Mouse (Mus musculus) liver, embryonic 12.5 days (tissue): ENCODE data around the gene Gpc5. TPM values are rescaled to one million over a fixed set of nuclear protein-coding genes. Genes with fewer than 3 reads are reported as not detected.

Experiments
- ATAC-seq: fragments of 200-750 bp; cut with Nextera tagmentation; 2 replicates; pipeline ENCODE4 v1.8.0; 2017; ENCODE audit warnings: moderate number of reproducible peaks, mild to moderate bottlenecking, moderate library complexity
- H3K27ac ChIP-seq: fragments of 300-500 bp; sonication (generic); 2 replicates; pipeline ENCODE4 v1.5.1; 2016; ENCODE audit warnings: mild to moderate bottlenecking
- H3K27me3 ChIP-seq: fragments of 300-500 bp; sonication (generic); replicated peaks from 2 replicates; pipeline ENCODE4 v1.6.1; 2016; ENCODE audit warnings: mild to moderate bottlenecking, moderate library complexity
- H3K36me3 ChIP-seq: fragments of 300-500 bp; sonication (generic); 2 replicates; pipeline ENCODE4 v1.6.1; 2016; ENCODE audit warnings: mild to moderate bottlenecking, moderate library complexity
- H3K4me1 ChIP-seq: fragments of 300-500 bp; sonication (generic); 2 replicates; pipeline ENCODE4 v1.6.1; 2016
- H3K4me2 ChIP-seq: fragments of 300-500 bp; sonication (generic); 2 replicates; pipeline ENCODE4 v1.6.1; 2016; ENCODE audit warnings: mild to moderate bottlenecking, moderate library complexity
- H3K4me3 ChIP-seq: fragments of 300-500 bp; sonication (generic); 2 replicates; pipeline ENCODE4 v1.5.1; 2016; ENCODE audit warnings: mild to moderate bottlenecking, moderate library complexity
- H3K9ac ChIP-seq: fragments of 300-500 bp; sonication (generic); 2 replicates; pipeline ENCODE4 v1.6.1; 2016; ENCODE audit warnings: mild to moderate bottlenecking, moderate library complexity
- H3K9me3 ChIP-seq: fragments of 300-500 bp; sonication (generic); replicated peaks from 2 replicates; pipeline ENCODE4 v1.6.1; 2016; ENCODE audit warnings: mild to moderate bottlenecking, moderate library complexity
- WGBS: fragments of 180-500 bp; shearing (Covaris S2); methylation state at CpG from one replicate; pipeline ENCODE4 v1.1.7; 2016; ENCODE audit not compliant: insufficient replicate concordance; 5-methylcytosine and 5-hydroxymethylcytosine counted together
- microRNA counts: library from miRNA; unstranded; fragments of <30 nt; microRNA quantifications from one replicate; lab custom pipeline; 2017
- microRNA-seq: library from miRNA; unstranded; fragments of <30 nt; microRNA quantifications from one replicate; pipeline ENCODE4, GENCODE M21; 2017
- polyA plus RNA-seq: library from polyadenylated mRNA; unstranded; fragments of >200 nt; fragmentation: Nextera tagmentation; extraction: Ambion mirVana; gene quantifications from 2 replicates; pipeline ENCODE4 v1.2.1, GENCODE M21; 2016

Gpc5 gene
- polyA plus RNA-seq, 1 experiment from 2014 or later = not detected

- no peak overlapping the region for H3K9ac ChIP-seq
- H3K4me2 ChIP-seq = no peak overlapping the region
- no peak for ATAC-seq
- H3K4me3 ChIP-seq = no peak overlapping the region
- no peaks in the 10 kb centered on the region for H3K4me1 ChIP-seq
- no peaks in the 10 kb centered on the region for H3K9me3 ChIP-seq
- H3K27ac ChIP-seq = no peak overlapping the region
- no peaks in the 10 kb centered on the region for H3K36me3 ChIP-seq
- H3K27me3 ChIP-seq = no peaks in the 10 kb centered on the region
- 35% methylated on average over 1 of the region's 1 CpGs for WGBS
These were observed 1402.4 kb downstream of the Gpc5 start for GRCm38 (mm10) chr14:116494285-116494850.

GRCm38 (mm10) chr14:116538216-116538615, 1446.2 kb downstream of the Gpc5 start:
- H3K4me3 ChIP-seq = no peak overlapping the region
- no peak overlapping the region for H3K4me2 ChIP-seq
- no peak for ATAC-seq
- WGBS = 58% methylated on average over 3 of the region's 3 CpGs
- H3K9me3 ChIP-seq = no peaks in the 10 kb centered on the region
- H3K4me1 ChIP-seq = no peaks in the 10 kb centered on the region
- H3K27ac ChIP-seq = no peak overlapping the region
- H3K9ac ChIP-seq = no peak overlapping the region
- no peaks in the 10 kb centered on the region for H3K36me3 ChIP-seq
- H3K27me3 ChIP-seq = no peaks in the 10 kb centered on the region

- Histone ChIP-seq H3K9ac (no peak overlapping the region), H3K9me3 (no peaks in the 10 kb centered on the region), H3K4me1 (no peaks in the 10 kb centered on the region), H3K4me2 (no peak overlapping the region), H3K4me3 (no peak overlapping the region), H3K36me3 (no peaks in the 10 kb centered on the region), H3K27ac (no peak overlapping the region), H3K27me3 (no peaks in the 10 kb centered on the region)
- ATAC-seq = no peak
These were observed 1451.7 kb downstream of the Gpc5 start for GRCm38 (mm10) chr14:116543746-116544145.

GRCm38 (mm10) chr14:116551401-116551800, 1459.4 kb downstream of the Gpc5 start:
- Histone ChIP-seq H3K4me3 (no peak overlapping the region), H3K4me2 (no peak overlapping the region), H3K4me1 (no peaks in the 10 kb centered on the region), H3K27ac (no peak overlapping the region), H3K9ac (no peak overlapping the region), H3K27me3 (no peaks in the 10 kb centered on the region), H3K9me3 (no peaks in the 10 kb centered on the region), H3K36me3 (no peaks in the 10 kb centered on the region)
- WGBS = 67% methylated on average over 5 of the region's 5 CpGs
- ATAC-seq = no peak

GRCm38 (mm10) chr14:116553316-116553715, 1461.3 kb downstream of the Gpc5 start:
- H3K4me3 ChIP-seq = no peak overlapping the region
- H3K27me3 ChIP-seq = no peaks in the 10 kb centered on the region
- no peak overlapping the region for H3K9ac ChIP-seq
- H3K4me1 ChIP-seq = no peaks in the 10 kb centered on the region
- no peak for ATAC-seq
- no peak overlapping the region for H3K27ac ChIP-seq
- H3K36me3 ChIP-seq = no peaks in the 10 kb centered on the region
- H3K9me3 ChIP-seq = no peaks in the 10 kb centered on the region
- WGBS = 58% methylated on average over 7 of the region's 7 CpGs
- H3K4me2 ChIP-seq = no peak overlapping the region

- no peaks in the 10 kb centered on the region for H3K27me3 ChIP-seq
- H3K4me2 ChIP-seq = no peak overlapping the region
- no peaks in the 10 kb centered on the region for H3K4me1 ChIP-seq
- 70% methylated on average over 9 of the region's 9 CpGs for WGBS
- no peaks in the 10 kb centered on the region for H3K9me3 ChIP-seq
- H3K4me3 ChIP-seq = no peak overlapping the region
- H3K36me3 ChIP-seq = no peaks in the 10 kb centered on the region
- H3K27ac ChIP-seq = no peak overlapping the region
- ATAC-seq = no peak
- no peak overlapping the region for H3K9ac ChIP-seq
These were observed 1466.3 kb downstream of the Gpc5 start for GRCm38 (mm10) chr14:116558141-116558800.

GRCm38 (mm10) chr14:116559990-116560389, 1468.0 kb downstream of the Gpc5 start:
- Histone ChIP-seq H3K27me3 (no peaks in the 10 kb centered on the region), H3K4me3 (no peak overlapping the region), H3K36me3 (no peaks in the 10 kb centered on the region), H3K4me1 (no peaks in the 10 kb centered on the region), H3K9ac (no peak overlapping the region), H3K27ac (no peak overlapping the region), H3K9me3 (no peaks in the 10 kb centered on the region), H3K4me2 (no peak overlapping the region)
- no peak for ATAC-seq
- 34% methylated on average over 1 of the region's 1 CpGs for WGBS

MicroRNAs encoded within 50 kb of the gene (microRNA counts, 519-probe panel; counts per million panel counts)
- 5,118 counts per million, percentile 86 among the panel's probes with 10 or more counts for microRNA mmu-miR-18a (lab: Ali Mortazavi, UCI)
- 8,089 counts per million, percentile 99 among the panel's probes with 10 or more counts for microRNA mmu-miR-19a (lab: Ali Mortazavi, UCI)
- 7,252 counts per million, percentile 97 among the panel's probes with 10 or more counts for microRNA mmu-miR-19b (lab: Ali Mortazavi, UCI)
- microRNA mmu-miR-20a+mmu-miR-20b (lab: Ali Mortazavi, UCI) = 8,853 counts per million, percentile 100 among the panel's probes with 10 or more counts
- 582 counts per million, percentile 70 among the panel's probes with 10 or more counts for microRNA mmu-miR-92a (lab: Ali Mortazavi, UCI)

Small RNA genes within 50 kb of the gene (microRNA-seq; reads per million reads assigned to microRNA genes)
- gene Mir17 (67,008 reads per million, percentile 100 among the genes with 10 or more reads in this experiment), gene Mir18 (10,999 reads per million, percentile 93 among the genes with 10 or more reads in this experiment), gene Mir19a (250 reads per million, percentile 59 among the genes with 10 or more reads in this experiment), gene Mir19b-1 (59.4 reads per million, percentile 43 among the genes with 10 or more reads in this experiment), gene Mir20a (29,716 reads per million, percentile 98 among the genes with 10 or more reads in this experiment), gene Mir92-1 (11,105 reads per million, percentile 94 among the genes with 10 or more reads in this experiment)
